Mouse (Mus musculus): ENCODE measurements around the gene Irs2. TPM values are rescaled to one million over a fixed set of nuclear protein-coding genes. Genes with fewer than 3 reads are reported as not detected.
A peak's percentile ranks its signal among the peaks of the same experiment; 100 is the strongest.

The Irs2 gene
- polyA plus RNA-seq, 1 experiment from 2014 or later = 6.1 TPM

GRCm38 (mm10) chr8:11005460-11006275 lies 2.6 kb downstream of the Irs2 start:
- Histone ChIP-seq H3K9ac (replicated peaks; ENCODE audit: low read depth, low read length) (peak overlapping the region; percentile 59), H3K27ac (ENCODE audit: low read depth, low read length) (no peak overlapping the region), H3K4me1 (ENCODE audit: control insufficient read depth, insufficient read depth, low read length) (peaks cover 66% of the 10 kb centered on the region), H3K36me3 (ENCODE audit: control insufficient read depth, insufficient read depth, low read length) (no peaks in the 10 kb centered on the region), H3K4me2 (ENCODE audit: low read depth, low read length) (peak overlapping the region; percentile 96), H3K4me3 (ENCODE audit: low read depth, low read length) (peak overlapping the region; percentile 74), H3K9me3 (ENCODE audit: control insufficient read depth, low read length) (no peaks in the 10 kb centered on the region), H3K27me3 (ENCODE audit: control insufficient read depth, insufficient read depth, low read length) (no peaks in the 10 kb centered on the region)
- no peak for ATAC-seq (ENCODE audit: low read depth)
- WGBS = 80% methylated on average over 26 of the region's 26 CpGs

DNA sequence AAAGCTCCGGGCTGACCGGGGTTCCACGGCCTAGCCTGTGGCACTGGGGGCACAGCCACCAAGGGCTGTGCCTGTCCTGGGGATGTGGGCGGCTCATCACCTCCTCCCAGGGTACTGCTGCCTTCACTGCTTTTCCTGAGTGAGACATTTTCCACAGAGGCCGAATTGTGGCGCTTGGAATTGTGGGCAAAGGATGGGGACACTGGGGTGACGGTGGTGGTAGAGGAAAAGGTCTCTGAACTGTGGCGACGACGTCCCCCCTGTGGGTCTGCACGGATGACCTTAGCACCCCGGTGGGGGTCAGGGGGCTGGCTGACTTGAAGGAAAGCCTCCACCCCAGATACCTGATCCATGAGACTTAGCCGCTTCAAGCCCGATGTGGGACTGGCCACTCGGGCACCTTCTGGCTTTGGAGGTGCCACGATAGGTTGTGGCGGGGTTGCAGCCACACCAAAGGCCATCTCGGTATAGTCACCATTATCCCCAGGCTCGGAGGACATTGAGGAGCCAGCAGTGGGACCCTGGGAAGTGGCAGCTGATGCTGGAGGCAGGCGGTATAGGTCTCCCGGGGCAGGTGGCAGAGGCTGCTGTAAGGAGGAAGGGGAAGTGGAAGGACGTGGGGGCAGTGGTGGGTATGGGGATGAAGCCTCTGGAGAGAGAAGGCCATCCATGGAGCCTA lies 3.3 kb downstream of the Irs2 start:
- Histone ChIP-seq H3K4me2 (ENCODE audit: low read depth, low read length) (peak overlapping the region; percentile 96), H3K27ac (ENCODE audit: low read depth, low read length) (no peak overlapping the region), H3K27me3 (ENCODE audit: control insufficient read depth, insufficient read depth, low read length) (no peaks in the 10 kb centered on the region), H3K9ac (replicated peaks; ENCODE audit: low read depth, low read length) (peak overlapping the region; percentile 59), H3K36me3 (ENCODE audit: control insufficient read depth, insufficient read depth, low read length) (no peaks in the 10 kb centered on the region), H3K4me3 (ENCODE audit: low read depth, low read length) (peak overlapping the region; percentile 74), H3K4me1 (ENCODE audit: control insufficient read depth, insufficient read depth, low read length) (peaks cover 70% of the 10 kb centered on the region), H3K9me3 (ENCODE audit: control insufficient read depth, low read length) (no peaks in the 10 kb centered on the region)
- 72% methylated on average over 22 of the region's 22 CpGs for WGBS
- ATAC-seq (ENCODE audit: low read depth) = no peak

DNA sequence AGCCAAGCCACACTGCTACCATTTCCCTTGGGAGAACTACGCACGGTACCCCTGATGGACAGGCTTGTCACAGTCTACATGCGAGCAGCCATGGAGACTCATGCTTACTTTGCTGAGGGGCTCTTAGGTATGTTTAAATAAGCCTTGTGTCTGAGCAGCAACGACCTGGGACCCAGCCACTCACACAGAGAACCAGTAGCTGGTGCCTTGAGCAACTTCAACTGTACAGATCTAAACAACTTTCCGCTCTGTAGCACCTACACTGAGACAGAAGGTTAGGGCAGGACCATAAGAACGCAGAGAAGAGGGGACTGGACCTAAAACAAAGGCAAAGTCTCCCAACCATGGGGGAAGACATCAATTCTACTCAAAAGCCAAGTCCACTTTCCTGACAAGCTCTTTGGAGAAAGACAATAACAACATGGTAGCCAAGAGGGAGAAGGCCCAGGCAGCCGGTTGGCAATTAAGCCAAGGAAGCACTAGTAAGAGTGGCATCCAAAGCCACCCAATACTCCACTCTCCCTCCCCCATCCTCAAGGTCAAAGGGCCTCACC lies 4.3 kb downstream of the Irs2 start:
- H3K27ac ChIP-seq (ENCODE audit: low read depth, low read length) = no peak overlapping the region

GRCm38 (mm10) chr8:11003253-11003652 lies 5.0 kb downstream of the Irs2 start:
- H3K4me3 ChIP-seq (ENCODE audit: low read depth, low read length) = peak overlapping the region; percentile 74
- 33% methylated on average over 6 of the region's 6 CpGs for WGBS
- no peaks in the 10 kb centered on the region for H3K27me3 ChIP-seq (ENCODE audit: control insufficient read depth, insufficient read depth, low read length)
- H3K27ac ChIP-seq (ENCODE audit: low read depth, low read length) = 0 out of 2 replicates have a peak overlapping the region, but pooled peaks have one; percentile 12
- H3K9me3 ChIP-seq (ENCODE audit: control insufficient read depth, low read length) = no peaks in the 10 kb centered on the region
- H3K4me2 ChIP-seq (ENCODE audit: low read depth, low read length) = peak overlapping the region; percentile 96
- no peak for ATAC-seq (ENCODE audit: low read depth)
- H3K9ac ChIP-seq (replicated peaks; ENCODE audit: low read depth, low read length) = peak overlapping the region; percentile 59
- H3K4me1 ChIP-seq (ENCODE audit: control insufficient read depth, insufficient read depth, low read length) = peaks cover 72% of the 10 kb centered on the region
- no peaks in the 10 kb centered on the region for H3K36me3 ChIP-seq (ENCODE audit: control insufficient read depth, insufficient read depth, low read length)

More for the DNA sequence above, 4.3 kb downstream of the Irs2 start:
- WGBS = 30% methylated on average over 7 of the region's 7 CpGs
- Histone ChIP-seq H3K4me1 (ENCODE audit: control insufficient read depth, insufficient read depth, low read length) (peaks cover 72% of the 10 kb centered on the region), H3K9me3 (ENCODE audit: control insufficient read depth, low read length) (no peaks in the 10 kb centered on the region), H3K4me2 (ENCODE audit: low read depth, low read length) (peak overlapping the region; percentile 96), H3K4me3 (ENCODE audit: low read depth, low read length) (peak overlapping the region; percentile 74), H3K36me3 (ENCODE audit: control insufficient read depth, insufficient read depth, low read length) (no peaks in the 10 kb centered on the region), H3K9ac (replicated peaks; ENCODE audit: low read depth, low read length) (peak overlapping the region; percentile 59), H3K27me3 (ENCODE audit: control insufficient read depth, insufficient read depth, low read length) (no peaks in the 10 kb centered on the region)
- ATAC-seq (ENCODE audit: low read depth) = no peak

DNA sequence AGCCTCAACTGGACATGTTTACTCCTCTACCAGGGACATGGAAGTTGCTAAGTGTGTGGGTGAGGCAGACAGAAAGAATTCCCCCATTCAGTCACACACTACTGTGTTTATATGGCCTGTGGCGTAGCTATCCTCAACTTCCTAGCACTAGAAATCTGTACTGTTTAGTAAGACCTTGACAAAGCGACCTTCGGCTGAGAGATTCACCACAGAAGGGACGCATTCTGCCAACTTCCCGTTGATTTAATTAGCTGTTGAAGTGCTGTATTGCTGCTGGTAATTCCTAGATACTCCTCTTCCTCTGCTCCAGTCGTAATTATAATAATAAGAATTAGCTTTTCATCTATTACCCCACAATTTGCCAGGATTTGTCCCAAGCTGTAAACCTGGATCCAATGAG lies 5.4 kb downstream of the Irs2 start:
- Histone ChIP-seq H3K4me3 (ENCODE audit: low read depth, low read length) (peak overlapping the region; percentile 74), H3K27ac (ENCODE audit: low read depth, low read length) (0 out of 2 replicates have a peak overlapping the region, but pooled peaks have one; percentile 12), H3K4me1 (ENCODE audit: control insufficient read depth, insufficient read depth, low read length) (peaks cover 72% of the 10 kb centered on the region), H3K4me2 (ENCODE audit: low read depth, low read length) (peak overlapping the region; percentile 96), H3K27me3 (ENCODE audit: control insufficient read depth, insufficient read depth, low read length) (no peaks in the 10 kb centered on the region), H3K9ac (replicated peaks; ENCODE audit: low read depth, low read length) (peak overlapping the region; percentile 59), H3K36me3 (ENCODE audit: control insufficient read depth, insufficient read depth, low read length) (no peaks in the 10 kb centered on the region), H3K9me3 (ENCODE audit: control insufficient read depth, low read length) (no peaks in the 10 kb centered on the region)
- 19% methylated on average over 6 of the region's 6 CpGs for WGBS
- ATAC-seq (ENCODE audit: low read depth) = no peak

DNA sequence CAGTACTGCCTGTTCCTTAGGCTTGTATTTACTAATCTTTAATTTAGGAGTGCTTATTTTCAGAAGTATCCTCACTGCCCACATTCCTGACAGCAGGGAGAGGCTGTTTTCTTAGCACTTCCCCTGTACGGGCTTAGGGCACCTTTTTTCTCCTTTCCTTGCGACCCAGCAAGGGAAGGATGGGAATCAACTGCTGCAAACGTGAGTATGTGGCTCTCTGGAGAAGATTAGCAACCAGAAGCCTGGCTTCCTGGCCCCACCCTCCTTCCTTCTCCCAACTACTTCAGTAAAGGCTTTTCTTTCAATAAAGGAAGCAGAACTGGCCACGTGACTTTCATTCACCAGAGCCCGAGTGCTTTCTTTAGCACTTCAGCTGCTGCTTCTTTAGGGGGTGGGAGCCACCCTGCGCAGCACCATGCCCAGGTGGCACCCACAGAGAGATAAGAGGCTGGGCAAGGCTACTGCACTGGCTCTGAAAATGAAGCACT lies 7.2 kb downstream of the Irs2 start:
- WGBS = 8% methylated on average over 6 of the region's 6 CpGs
- Histone ChIP-seq H3K4me2 (ENCODE audit: low read depth, low read length) (peak overlapping the region; percentile 96), H3K4me1 (ENCODE audit: control insufficient read depth, insufficient read depth, low read length) (peaks cover 64% of the 10 kb centered on the region), H3K27me3 (ENCODE audit: control insufficient read depth, insufficient read depth, low read length) (no peaks in the 10 kb centered on the region), H3K36me3 (ENCODE audit: control insufficient read depth, insufficient read depth, low read length) (no peaks in the 10 kb centered on the region), H3K4me3 (ENCODE audit: low read depth, low read length) (peak overlapping the region; percentile 74), H3K9ac (replicated peaks; ENCODE audit: low read depth, low read length) (no peak overlapping the region; the same call in 1 of the 2 replicates), H3K27ac (ENCODE audit: low read depth, low read length) (no peak overlapping the region), H3K9me3 (ENCODE audit: control insufficient read depth, low read length) (no peaks in the 10 kb centered on the region)
- peak; percentile 15; the same call in 1 of the 2 replicates for ATAC-seq (ENCODE audit: low read depth)

DNA sequence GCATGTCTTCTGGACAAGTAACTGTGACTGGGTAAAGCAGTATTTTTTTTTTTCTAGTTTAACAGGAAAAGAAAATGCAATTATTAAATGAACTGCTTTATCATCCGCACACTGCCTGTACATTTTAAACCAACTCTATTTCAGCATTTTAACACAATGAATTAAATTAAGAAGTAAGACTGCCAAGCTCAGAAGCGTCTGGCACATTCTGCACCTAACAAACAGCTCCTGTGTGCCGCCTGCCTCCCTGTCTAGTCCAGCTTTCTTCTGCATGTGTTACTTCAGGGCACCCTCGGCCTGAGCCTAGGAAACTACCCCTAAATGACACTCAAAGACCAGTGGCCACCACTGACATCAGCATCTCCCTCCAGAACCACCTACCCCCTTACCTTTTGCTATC lies 8.7 kb downstream of the Irs2 start:
- WGBS = 59% methylated on average over 4 of the region's 4 CpGs
- Histone ChIP-seq H3K4me1 (ENCODE audit: control insufficient read depth, insufficient read depth, low read length) (peaks cover 48% of the 10 kb centered on the region), H3K4me2 (ENCODE audit: low read depth, low read length) (peak overlapping the region; percentile 96), H3K9me3 (ENCODE audit: control insufficient read depth, low read length) (no peaks in the 10 kb centered on the region), H3K27ac (ENCODE audit: low read depth, low read length) (no peak overlapping the region), H3K36me3 (ENCODE audit: control insufficient read depth, insufficient read depth, low read length) (no peaks in the 10 kb centered on the region), H3K9ac (replicated peaks; ENCODE audit: low read depth, low read length) (no peak overlapping the region), H3K4me3 (ENCODE audit: low read depth, low read length) (no peak overlapping the region), H3K27me3 (ENCODE audit: control insufficient read depth, insufficient read depth, low read length) (no peaks in the 10 kb centered on the region)
- ATAC-seq (ENCODE audit: low read depth) = no peak

DNA sequence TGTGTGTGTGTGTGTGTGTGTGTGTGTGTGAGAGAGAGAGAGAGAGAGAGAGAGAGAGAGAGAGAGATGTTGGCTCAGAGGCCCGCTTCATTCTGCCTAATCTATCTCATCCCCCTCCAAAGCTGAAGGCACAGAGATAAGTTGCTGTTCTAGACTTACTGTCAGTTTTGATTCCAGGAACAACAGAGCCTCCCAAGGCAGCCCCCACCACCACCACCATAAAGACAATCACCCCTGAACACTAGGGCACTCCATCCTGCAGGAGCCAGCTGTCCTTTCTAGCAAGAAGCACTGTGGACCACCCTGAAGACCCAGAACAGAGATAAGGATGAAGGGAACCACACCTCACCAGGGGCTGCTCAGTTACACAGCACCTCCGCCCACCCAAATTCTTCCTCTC lies 12.0 kb downstream of the Irs2 start:
- peaks cover 27% of the 10 kb centered on the region for H3K4me1 ChIP-seq (ENCODE audit: control insufficient read depth, insufficient read depth, low read length)
- H3K27ac ChIP-seq (ENCODE audit: low read depth, low read length) = no peak overlapping the region
- no peak overlapping the region for H3K9ac ChIP-seq (replicated peaks; ENCODE audit: low read depth, low read length)
- H3K27me3 ChIP-seq (ENCODE audit: control insufficient read depth, insufficient read depth, low read length) = no peaks in the 10 kb centered on the region
- no peak overlapping the region for H3K4me3 ChIP-seq (ENCODE audit: low read depth, low read length)
- no peak for ATAC-seq (ENCODE audit: low read depth)
- WGBS = 100% methylated on average over 2 of the region's 2 CpGs
- no peaks in the 10 kb centered on the region for H3K36me3 ChIP-seq (ENCODE audit: control insufficient read depth, insufficient read depth, low read length)
- H3K9me3 ChIP-seq (ENCODE audit: control insufficient read depth, low read length) = no peaks in the 10 kb centered on the region
- H3K4me2 ChIP-seq (ENCODE audit: low read depth, low read length) = no peak overlapping the region
